Comparison of ENCODE assay signal across 8 mouse cellular contexts in genomic region chr5:31154152-31154553, GRCm38 (mm10). TPM values are rescaled to one million over a fixed set of nuclear protein-coding genes. Genes with fewer than 3 reads are reported as not detected.
DNase-seq lines count a peak whose midpoint lies in the region; ATAC-seq and TF ChIP-seq lines count a peak whose summit lies in the region.

Gene Mpv17 (minus strand): TSS chr5:31154251.

- DNase-seq in 3134 (ENCODE audit: extremely low read depth, insufficient read length, low spot score): peak; percentile 78
- DNase-seq in adrenal gland, postnatal 36 days: peak; percentile 86 to 88
- DNase-seq in heart, adult 18-20 months: peak; percentile 89 to 91
- DNase-seq in kidney, adult 2 months: peak; percentile 94
- peak; percentile 70 to 78 for DNase-seq in spleen, postnatal 10 days (ENCODE audit: low spot score in 2 of 2)

- H3K4me1 ChIP-seq in embryonic facial prominence, embryonic 13.5 days: peaks cover 13% of the 10 kb centered on the region
- H3K4me1 ChIP-seq in kidney, adult 2 months (ENCODE audit: control insufficient read depth, insufficient read depth, low read length): peaks cover 2% of the 10 kb centered on the region; the same call in 1 of the 2 replicates
- H3K4me1 ChIP-seq in limb, embryonic 12.5 days (replicated peaks): peaks cover 11% of the 10 kb centered on the region
- H3K4me1 ChIP-seq in midbrain, embryonic 15.5 days: peaks cover 13% of the 10 kb centered on the region

- under 1% methylated on average over 19 of the region's 19 CpGs for WGBS in embryonic facial prominence, embryonic 13.5 days
- WGBS in kidney, adult 2 months: under 1% methylated on average over 19 of the region's 19 CpGs
- under 1% methylated on average over 19 of the region's 19 CpGs for WGBS in limb, embryonic 12.5 days
- under 1% methylated on average over 19 of the region's 19 CpGs for WGBS in midbrain, embryonic 15.5 days

- H3K4me3 ChIP-seq in embryonic facial prominence, embryonic 13.5 days: peak within 1 kb of the TSS; percentile 69
- peak within 1 kb of the TSS; percentile 82 for H3K4me3 ChIP-seq in kidney, adult 2 months (ENCODE audit: insufficient read depth, low read depth, low read length)
- H3K4me3 ChIP-seq in limb, embryonic 12.5 days (replicated peaks): peak within 1 kb of the TSS; percentile 63
- peak within 1 kb of the TSS; percentile 74 for H3K4me3 ChIP-seq in midbrain, embryonic 15.5 days

- H3K9ac ChIP-seq in embryonic facial prominence, embryonic 13.5 days: peak within 1 kb of the TSS; percentile 80
- H3K9ac ChIP-seq in limb, embryonic 12.5 days (replicated peaks): peak within 1 kb of the TSS; percentile 63
- peak within 1 kb of the TSS; percentile 68 for H3K9ac ChIP-seq in midbrain, embryonic 15.5 days

- H3K36me3 ChIP-seq in embryonic facial prominence, embryonic 13.5 days: peaks cover 54% of the 10 kb centered on the region
- peaks cover 5% of the 10 kb centered on the region; the same call in 1 of the 2 replicates for H3K36me3 ChIP-seq in kidney, adult 2 months (ENCODE audit: control insufficient read depth, insufficient read depth, low read length)
- peaks cover 57% of the 10 kb centered on the region for H3K36me3 ChIP-seq in limb, embryonic 12.5 days
- H3K36me3 ChIP-seq in midbrain, embryonic 15.5 days (replicated peaks): peaks cover 22% of the 10 kb centered on the region

- no peaks in the 10 kb centered on the region for H3K27me3 ChIP-seq in embryonic facial prominence, embryonic 13.5 days
- no peaks in the 10 kb centered on the region for H3K27me3 ChIP-seq in kidney, adult 2 months (replicated peaks; ENCODE audit: control insufficient read depth, insufficient read depth, low read length)
- H3K27me3 ChIP-seq in limb, embryonic 12.5 days: no peaks in the 10 kb centered on the region
- H3K27me3 ChIP-seq in midbrain, embryonic 15.5 days (replicated peaks): no peaks in the 10 kb centered on the region

- peak; percentile 53 for TF ChIP-seq POLR2A in kidney, adult 2 months (IDR thresholded peaks at IDR 0.05; ENCODE audit: low read depth, low read length)

- peak within 1 kb of the TSS; percentile 88 for H3K4me2 ChIP-seq in embryonic facial prominence, embryonic 13.5 days
- H3K4me2 ChIP-seq in limb, embryonic 12.5 days: peak within 1 kb of the TSS; percentile 87
- peak within 1 kb of the TSS; percentile 55 for H3K4me2 ChIP-seq in midbrain, embryonic 15.5 days

- ATAC-seq in embryonic facial prominence, embryonic 13.5 days (ENCODE audit: insufficient number of reproducible peaks, insufficient read depth, low FRiP score, low TSS enrichment, low read depth): peak; percentile 90
- peak; percentile 89 for ATAC-seq in limb, embryonic 12.5 days (ENCODE audit: insufficient number of reproducible peaks, insufficient read depth, low FRiP score, low TSS enrichment, low read depth)
- ATAC-seq in midbrain, embryonic 15.5 days (replicated peaks): peak; percentile 97

- H3K9me3 ChIP-seq in embryonic facial prominence, embryonic 13.5 days: no peaks in the 10 kb centered on the region
- no peaks in the 10 kb centered on the region for H3K9me3 ChIP-seq in limb, embryonic 12.5 days
- H3K9me3 ChIP-seq in midbrain, embryonic 15.5 days: no peaks in the 10 kb centered on the region

- H3K27ac ChIP-seq in embryonic facial prominence, embryonic 13.5 days: peak within 1 kb of the TSS; percentile 80
- H3K27ac ChIP-seq in kidney, adult 2 months (ENCODE audit: insufficient read depth, low read depth, low read length): peak within 1 kb of the TSS; percentile 76
- H3K27ac ChIP-seq in limb, embryonic 12.5 days: peak within 1 kb of the TSS; percentile 79
- H3K27ac ChIP-seq in midbrain, embryonic 15.5 days: peak within 1 kb of the TSS; percentile 77

- no peak for TF ChIP-seq CTCF in kidney, adult 2 months (conservative IDR thresholded peaks at IDR 0.05; ENCODE audit: insufficient read depth, insufficient read length, low read depth, low read length)

RNA-seq across cellular contexts. Expression of gene Mpv17, which starts in this region (rescaled TPM):
- 10 to 100 TPM; 57.5 to 62.1 TPM for total RNA-seq in adrenal gland, postnatal 36 days (2021)
- 69.4 and 70.2 TPM in 2 replicates for polyA plus RNA-seq in embryonic facial prominence, embryonic 13.5 days (2015; fragmentation: Nextera tagmentation; extraction: Ambion mirVana)
- 10 to 100 TPM; 43.4 to 49.2 TPM for total RNA-seq in heart, adult 18-20 months (2021)
- 212 and 233 TPM in 2 replicates for polyA plus RNA-seq in kidney, adult 2 months (2012; rRNA removed)
- polyA plus RNA-seq in limb, embryonic 12.5 days (2016; fragmentation: Nextera tagmentation; extraction: Ambion mirVana): 59.4 and 63.0 TPM in 2 replicates
- polyA plus RNA-seq in midbrain, embryonic 15.5 days (2015; fragmentation: Nextera tagmentation; extraction: Ambion mirVana): 51.5 and 57.8 TPM in 2 replicates

Comparison
In these comparisons a context has a peak if more than half of its experiments do, and no peak if none do; other contexts are left out.
1. Peak in every context shown above with its lines: DNase-seq, ATAC-seq, H3K4me3 ChIP-seq and H3K27ac ChIP-seq.